Mouse (Mus musculus) right cerebral cortex, adult 18-20 months (tissue): ENCODE measurements at regions not wholly inside any gene's neighbourhood (a gene's known extent, or its start where the extent isn't known, plus 50 kb on each side); places are given as distances from the start of the nearest gene placed in this dataset.
A peak's percentile ranks its signal among the peaks of the same experiment; 100 is the strongest.

Experiments
- DNase-seq: peaks from one replicate; pipeline ENCODE4 v3.0.0; 2022; ENCODE audit warnings: mixed read lengths

DNA sequence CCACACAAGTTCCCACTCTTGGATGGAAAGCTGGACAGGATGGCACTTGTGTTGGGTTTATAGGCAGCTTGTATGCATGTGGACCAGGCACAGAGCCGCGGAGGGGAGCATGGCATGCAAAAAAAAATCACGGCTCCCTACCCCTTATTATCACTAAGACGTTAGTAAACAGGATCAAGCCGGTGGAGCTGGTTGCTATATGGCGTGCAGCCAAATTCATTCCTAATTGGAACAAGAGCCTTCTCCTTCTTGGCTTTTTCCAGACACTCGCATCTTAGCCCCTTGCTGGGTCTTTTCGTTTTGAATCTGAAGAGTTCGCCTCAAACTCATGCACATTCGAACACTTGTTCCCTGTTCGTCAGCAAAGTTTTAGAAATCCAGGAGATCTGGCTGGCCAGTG lies 211.0 kb downstream of the Rplp1 start:
- no peak for DNase-seq

DNA sequence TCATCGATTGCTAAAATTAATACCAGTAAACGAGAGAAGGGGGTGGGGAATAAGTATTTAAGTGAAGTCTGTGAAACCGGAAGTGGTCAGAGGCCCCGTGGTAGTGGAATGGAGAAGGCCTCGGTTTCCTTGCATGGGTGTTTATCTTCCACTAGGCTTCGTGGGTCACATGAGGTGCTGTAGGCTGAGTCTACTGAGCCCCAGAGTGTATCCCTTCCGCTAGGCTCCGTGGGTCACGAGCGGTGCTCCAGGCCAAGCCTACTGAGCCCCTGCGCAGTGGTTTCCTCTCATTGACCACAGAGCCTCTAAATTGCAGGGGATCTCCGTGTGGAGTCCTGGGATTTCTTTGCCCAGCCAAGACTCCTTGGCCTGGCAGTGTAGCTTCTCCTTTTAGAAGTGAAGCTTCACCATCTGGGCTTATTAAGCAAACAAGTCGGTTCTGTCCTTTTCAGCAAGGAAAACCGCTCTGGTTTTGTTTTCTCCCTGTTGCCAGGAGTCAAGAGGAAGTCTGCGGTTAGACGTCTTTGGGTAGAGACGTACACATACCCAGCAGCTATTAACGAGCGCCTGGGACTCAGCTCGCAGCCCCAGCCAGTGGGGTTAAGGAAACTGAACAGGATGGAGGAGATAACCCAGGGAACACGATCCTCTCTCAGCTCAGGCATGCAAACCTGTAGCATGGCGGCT lies 211.9 kb downstream of the Rplp1 start:
- no peak for DNase-seq

DNA sequence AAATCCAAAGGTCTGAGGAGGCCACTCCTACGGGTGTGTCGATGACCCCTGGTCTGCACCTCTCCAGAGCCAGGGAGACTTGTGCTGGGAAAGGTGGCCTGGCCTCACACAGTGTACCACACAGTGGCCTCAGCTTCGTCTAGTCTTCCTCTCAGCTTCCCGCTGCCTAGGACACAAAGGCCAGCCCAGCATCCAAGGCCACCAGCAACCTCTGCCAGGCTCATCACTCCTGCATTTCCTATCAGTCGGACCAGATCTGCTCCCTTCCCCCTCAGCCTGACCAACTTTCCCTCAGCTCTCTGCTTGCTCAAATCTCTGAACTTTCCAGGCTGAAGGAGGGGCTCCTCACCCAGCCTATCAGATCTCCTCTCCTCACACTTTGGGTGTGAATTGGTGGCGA lies 213.8 kb downstream of the Rplp1 start:
- DNase-seq = no peak

DNA sequence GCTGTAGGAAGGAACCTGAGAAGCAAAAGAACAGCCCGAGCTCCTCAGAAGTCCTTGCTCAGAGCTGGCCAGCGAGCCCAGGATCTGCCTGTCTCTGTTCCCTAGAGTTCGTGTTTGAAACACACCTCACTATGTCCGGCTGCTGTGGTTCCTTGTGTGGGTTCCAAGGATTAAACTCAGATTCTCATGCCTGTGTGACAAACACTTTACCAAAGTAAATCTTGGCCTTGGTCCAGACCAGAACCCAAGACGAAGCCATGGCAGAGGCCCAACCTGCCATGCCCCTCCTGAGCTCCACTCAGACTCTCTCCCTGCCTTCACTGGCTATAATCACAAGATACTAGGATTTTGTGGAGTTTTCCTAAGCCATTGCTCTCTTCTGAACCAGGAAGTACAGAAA lies 214.7 kb downstream of the Rplp1 start:
- no peak for DNase-seq

DNA sequence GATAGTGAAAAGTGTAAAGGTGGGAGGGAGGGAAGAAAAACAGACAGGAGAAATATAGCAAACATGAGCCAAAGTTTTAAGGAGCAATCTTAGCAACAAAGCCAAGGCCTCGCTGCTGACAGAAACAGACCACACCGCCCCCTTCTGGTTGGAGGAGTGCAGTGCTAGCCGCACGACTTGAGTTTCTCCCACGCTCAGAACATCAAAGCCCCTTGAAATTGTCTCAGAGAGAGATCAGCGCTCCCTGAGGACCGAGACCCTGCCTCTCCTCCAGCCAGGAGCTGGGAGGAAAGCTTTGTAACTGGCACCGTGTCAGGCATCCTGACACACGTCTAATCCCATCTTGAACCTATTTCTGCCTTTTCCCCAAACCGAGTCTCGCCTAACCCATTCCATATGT lies 216.4 kb downstream of the Rplp1 start:
- DNase-seq = peak; percentile 44

DNA sequence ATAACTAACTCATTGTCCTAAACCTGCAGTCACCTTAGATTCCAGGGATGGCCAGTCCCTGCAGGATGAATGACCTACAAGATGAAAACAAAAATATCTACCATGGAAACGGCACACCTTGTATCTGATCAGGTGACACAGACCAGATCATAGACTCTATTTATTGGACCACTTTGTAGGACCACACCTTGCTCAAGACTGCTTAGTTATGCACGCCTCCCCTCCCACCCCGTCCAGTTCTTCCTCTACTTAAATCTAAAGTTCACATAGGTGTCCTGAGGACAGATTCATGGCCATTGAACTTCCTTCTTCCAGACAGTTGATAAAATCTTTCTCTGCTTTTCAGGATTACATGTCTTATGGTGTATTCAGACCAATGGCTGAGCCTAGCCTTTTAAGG lies 217.5 kb downstream of the Rplp1 start:
- DNase-seq = no peak

DNA sequence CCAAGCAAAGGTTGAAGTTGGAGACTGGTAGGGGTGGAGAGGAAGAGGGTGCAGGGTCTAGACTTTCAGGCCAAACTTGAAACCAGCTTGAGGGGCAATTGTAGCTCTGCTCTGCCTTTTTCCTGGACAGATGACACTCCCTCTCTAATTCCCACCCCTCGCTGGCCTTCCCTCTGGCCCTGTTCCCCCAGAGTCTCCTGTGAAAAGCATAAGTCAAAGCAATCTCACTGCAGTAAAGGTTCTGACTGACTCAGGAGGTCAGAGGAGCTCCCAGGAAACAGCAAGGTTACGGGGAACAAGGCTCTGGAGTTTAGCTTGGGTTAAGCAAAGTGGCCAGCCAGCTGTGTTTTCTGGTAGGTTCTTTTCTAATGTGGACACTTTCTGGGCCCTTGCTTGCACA lies 218.5 kb downstream of the Rplp1 start:
- no peak for DNase-seq

DNA sequence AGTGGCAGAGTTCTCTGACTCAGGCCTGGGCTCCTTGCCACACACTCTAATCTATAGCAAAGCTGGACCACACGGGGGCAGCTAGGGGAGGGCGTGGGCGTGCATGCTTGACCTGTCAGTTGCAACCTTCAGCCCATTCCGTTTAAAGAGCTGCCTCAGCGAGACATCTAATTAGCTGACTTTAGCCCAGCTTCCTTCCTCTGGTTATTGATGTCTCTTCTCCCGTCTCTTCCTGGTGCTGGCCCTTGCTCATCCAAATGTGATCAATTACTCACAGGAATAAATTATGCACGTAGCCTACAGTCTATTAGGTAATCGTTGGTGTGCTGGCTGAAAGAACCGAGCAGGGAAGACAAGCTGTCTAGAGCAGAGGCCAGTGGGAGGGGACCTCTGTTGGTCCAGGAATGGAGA lies 219.0 kb downstream of the Rplp1 start:
- no peak for DNase-seq

DNA sequence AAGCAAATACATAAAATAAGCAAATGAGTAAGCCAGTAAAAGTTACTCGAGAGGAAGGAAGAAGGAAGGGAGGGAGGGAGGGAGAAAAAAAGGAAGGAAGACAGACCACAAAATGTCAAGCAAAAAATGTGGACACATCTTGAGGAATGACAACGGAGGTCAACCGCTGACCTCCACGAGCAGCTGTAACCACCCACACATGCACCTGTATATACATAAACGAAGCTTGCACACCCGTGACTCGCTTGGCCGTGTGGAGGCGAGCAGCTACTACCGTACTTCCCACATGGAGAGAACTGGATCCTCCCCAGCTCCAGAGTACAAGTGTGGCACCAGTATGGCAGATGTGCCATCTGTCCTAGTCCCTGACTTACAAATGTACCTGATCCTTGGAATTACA lies 220.1 kb downstream of the Rplp1 start:
- DNase-seq = no peak

DNA sequence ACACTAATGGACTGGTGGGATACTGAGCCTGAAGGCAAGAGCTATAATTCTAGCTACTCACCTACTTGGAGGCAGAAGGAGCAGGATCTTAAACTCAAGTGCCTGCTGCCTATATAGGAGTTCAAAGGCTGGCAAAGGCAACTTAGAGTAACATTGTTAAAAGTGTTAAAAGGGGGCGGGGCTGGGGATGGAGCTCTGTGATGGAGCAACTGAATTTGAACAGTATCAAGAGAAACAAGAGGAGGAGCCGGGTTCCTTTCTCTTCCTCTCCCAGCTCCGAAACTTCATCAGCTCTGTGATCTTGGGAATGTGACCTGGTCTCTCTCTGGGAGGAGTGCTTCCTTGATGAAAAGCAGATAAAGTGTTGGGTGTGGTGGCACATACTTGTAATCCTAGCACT lies 223.6 kb downstream of the Rplp1 start:
- DNase-seq = no peak

DNA sequence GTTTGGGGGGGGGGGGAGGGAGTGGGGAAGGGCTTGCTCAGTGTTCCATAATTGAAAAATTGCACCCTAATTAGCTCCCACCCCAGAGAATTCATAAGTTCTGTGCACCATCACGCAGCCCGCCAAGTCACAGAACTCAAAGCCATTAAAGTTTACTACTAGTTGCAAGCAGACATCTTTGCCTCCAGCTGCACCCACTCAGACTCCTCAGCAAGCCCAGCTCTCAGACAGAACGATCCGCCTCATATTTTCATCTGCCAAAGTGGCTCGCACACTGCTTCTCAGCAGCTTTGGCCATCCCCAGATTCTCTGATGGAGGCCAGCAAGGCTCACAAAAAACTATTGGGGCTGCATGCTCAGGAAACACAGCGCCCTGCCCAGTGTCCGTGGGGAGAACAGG lies 224.4 kb downstream of the Rplp1 start:
- DNase-seq = no peak

DNA sequence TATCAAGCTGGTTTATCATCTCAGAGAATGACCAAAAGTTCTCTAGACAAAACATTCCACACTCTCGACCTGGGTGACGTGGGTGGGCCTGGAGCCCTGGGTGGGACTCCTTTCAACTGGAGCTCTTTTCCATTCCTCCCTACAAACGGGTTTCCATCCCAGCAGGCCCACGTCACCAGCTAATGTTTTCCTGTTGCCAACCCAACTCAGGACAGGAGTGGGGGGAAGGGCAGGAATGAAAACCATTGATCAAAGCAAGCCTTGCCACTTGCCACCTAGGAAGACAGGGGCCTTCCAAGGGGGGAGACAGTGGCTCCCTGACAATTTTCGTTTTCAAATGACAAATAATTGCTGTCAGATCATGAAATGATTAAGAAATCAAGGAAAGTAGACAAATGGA lies 224.8 kb downstream of the Rplp1 start:
- DNase-seq = no peak

DNA sequence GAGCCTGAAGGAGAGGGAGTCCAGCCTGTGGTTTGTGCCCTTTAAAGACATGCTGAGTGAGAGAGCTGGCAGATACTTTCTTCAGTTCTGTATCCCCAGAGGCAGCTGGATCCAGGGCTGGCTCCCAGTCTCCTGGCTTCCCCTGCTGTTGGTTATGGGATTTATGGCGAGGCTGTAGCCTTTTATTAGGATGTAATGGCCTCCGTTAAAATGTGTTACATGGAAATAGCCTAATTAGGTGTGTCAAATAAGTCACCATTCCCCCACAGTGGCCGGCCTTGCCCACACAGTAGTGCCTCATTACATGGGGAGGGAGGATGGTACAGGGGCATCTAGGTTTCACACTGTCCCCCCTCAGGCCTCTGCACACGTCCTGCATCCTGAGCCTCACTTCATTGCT lies 230.8 kb downstream of the Rplp1 start:
- DNase-seq = no peak

DNA sequence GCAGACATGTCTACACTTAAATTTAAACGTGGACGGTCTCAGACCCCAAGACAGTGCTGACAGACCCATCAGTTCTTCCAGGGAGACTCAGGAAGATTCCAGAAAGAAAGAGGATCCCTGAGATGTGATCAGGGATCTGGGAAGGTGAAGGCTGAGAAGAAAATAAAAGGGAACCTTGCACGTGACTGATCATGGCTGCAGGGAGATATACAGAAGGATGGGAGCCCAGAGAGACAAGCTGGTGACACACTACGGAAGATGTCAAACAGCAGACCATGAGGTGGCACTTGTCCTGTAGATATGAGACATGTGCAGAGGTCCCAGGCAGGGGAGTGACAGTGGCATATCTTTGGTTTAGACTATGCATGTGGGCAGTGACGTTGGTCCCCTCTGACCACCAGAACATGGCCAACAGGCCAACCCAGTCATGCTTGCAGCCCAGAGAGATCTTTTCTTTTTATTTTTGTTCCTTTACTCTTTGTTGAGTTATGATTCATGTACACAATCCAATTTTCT lies 231.5 kb downstream of the Rplp1 start:
- no peak for DNase-seq

DNA sequence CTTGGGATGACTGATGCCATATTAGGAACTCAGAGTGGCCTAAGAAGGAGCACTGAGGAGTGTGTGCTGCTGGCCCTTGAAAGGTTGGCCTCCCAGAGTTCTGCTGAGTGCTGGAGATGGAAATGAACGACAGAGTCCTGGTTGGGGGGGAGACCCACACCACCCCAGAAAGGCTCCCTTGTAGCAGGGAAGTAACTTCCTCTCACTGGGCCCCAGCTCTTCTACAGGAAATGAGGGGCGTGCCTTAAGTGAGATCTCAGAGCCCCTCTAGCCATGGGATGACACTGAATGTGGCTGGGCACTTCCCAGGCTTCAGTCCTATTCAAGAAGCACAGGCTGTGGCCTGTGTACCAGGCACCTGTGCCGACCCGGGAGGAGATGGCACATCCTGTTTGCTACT lies 232.0 kb downstream of the Rplp1 start:
- DNase-seq = no peak

DNA sequence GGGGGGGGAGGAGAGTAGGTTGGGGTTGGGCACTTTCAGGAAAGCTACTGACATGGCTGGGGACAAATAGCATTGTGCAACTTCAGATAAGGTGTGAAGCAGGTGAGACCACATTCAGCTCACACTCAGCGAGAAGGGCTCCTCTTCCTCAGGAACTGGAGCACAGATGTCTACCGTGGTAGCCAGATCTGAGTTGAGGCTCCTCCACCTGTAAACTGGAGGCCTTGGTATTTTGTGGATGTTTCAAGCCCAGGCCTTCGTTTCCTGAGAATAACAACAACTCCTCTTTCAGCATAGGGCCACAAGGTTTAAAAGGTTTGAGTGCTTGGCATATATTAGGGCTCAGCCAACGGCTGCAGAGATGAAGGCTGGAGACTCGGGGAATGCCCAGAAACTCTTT lies 232.9 kb downstream of the Rplp1 start:
- DNase-seq = no peak

DNA sequence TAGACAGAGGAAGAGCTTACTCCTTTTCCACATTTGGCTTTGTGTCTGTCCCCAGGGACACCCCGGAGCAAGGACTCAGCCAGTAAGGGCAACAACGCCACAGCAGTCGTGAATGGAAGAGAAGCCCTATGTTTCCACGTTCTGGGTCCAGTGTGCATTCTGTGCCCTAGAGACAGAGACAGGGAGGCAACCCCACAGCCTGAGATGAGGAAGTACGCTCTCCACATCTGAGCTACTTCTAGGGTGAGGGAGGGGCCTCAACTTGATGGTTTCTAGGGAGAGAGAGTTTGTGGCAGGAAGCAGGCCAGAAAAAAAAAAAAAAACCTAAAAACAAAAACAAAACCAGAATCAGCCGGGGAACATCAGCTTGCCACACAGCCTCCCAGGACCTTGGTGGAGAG lies 233.4 kb downstream of the Rplp1 start:
- DNase-seq = no peak

DNA sequence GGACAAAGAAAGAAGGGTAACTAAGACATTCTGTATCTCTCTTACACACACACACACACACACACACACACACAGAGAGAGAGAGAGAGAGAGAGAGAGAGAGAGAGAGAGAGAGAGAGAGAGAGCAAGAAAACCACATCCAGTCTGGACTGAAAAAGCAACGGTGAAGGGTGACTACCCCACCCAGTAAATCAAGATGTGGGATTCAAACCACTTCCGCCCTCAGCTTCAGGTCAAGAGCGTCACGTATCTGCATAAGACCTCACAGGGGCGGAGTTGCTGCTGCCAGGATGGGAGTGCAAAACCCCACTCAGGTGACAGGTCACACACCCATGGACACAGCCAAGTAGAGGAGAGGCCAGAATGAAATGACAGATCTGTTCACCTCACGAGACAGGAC lies 234.7 kb downstream of the Rplp1 start:
- no peak for DNase-seq

DNA sequence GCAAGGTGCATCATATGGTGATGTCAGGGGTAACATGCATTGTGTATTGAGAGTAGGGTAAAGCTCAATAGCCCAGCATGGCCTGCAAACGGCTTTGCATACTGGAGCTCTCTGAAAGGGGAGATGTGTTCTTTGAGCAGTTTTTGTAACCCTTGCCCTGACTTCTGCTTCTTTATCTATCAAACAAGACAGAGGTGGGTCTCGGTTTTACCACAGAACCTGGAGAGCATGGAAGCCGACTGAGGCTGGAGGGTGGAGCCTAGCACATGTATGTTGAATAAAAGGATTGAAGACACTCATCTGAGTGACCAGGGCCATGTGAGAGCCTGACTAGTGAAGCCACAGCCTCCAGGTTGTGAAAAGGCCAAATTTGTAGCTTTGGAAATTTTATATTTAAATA lies 236.7 kb downstream of the Rplp1 start:
- DNase-seq = no peak

DNA sequence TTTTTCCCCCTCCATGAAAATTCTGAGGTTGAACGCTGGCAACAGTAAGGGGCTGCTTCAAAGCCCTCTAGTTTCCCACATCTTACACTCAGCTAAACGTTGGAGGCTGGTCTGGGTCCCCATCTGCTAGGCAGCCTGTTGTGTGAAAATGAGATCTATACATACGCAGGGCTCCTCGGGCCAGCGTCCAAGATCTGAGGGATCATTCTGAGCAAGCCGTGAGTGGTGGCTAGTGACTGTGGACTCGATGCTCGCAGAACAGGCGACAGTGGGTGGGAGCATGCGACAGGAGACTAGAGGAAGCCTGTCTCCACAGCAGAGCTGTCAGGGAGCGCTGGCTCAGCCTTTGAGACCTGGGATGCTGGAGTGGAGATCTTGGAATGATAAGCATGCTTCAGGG lies 237.3 kb downstream of the Rplp1 start:
- peak; percentile 93 for DNase-seq

DNA sequence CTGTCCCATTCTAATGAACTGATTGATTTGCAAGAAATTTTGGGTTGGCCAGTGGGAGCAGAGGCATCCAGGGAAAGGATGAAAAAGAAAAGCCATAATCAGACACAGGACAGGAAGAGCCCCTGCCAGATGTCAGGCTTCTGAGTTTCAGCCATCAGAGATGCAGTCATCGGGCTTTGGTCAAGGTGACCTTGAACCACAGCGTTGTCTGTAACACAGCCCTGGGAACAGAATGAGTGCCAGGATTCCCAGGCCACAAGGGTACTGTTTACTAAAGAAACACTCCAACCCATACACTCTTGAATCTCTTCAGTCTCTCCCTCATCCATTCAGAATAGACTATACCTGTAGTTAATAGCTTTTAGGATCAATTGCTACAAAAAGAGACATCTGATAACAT lies 239.0 kb downstream of the Rplp1 start:
- DNase-seq = no peak

DNA sequence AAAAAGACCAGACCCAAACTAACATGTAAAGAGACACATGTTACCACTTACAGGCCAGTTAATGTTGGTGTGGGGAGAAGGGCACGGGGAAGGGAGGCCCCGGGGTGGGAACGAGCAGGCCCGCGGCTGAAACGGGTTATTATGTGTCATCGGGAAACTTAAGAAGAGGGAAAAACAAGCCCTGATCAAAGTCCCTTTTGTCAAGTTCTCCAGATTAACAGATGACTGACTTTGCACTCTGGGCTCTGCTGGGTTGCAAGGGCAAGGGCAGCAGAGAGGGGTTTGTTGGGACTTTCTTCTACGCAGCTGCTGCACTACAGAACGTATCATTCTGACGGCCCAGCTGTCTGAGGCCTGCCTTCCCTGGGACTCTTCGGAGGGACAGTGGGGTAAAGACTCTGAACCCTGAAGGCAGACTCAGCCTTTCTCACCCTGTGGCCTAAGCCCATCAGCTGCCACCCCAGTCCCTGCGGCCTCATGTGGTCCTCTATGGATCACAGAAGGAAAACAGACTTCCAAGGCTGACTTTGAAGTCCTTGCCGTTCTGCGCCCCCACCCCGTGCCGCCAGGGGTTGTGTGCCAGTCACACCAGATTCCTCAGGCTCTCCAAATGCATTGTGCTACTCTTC lies 240.7 kb downstream of the Rplp1 start:
- DNase-seq = no peak

DNA sequence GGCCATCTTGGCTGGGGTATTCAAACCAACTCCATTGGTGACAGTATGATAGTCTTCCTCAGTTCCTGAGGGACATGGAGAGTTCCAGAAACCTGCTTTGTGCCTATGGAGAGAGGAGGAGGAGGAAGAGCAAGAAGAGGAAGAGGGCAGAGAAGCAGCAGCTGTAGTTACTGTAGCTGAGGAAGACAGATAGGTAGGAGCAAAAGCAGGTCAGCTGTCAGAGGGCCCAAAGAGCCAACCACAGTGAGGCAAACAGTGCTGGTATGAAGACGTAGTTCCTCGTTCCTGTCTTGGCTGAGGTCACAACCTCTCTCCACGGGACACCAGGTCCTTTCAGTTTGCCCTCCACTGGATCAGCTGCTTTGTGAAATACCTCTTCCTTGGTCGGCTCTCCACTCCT lies 243.4 kb downstream of the Rplp1 start:
- no peak for DNase-seq

DNA sequence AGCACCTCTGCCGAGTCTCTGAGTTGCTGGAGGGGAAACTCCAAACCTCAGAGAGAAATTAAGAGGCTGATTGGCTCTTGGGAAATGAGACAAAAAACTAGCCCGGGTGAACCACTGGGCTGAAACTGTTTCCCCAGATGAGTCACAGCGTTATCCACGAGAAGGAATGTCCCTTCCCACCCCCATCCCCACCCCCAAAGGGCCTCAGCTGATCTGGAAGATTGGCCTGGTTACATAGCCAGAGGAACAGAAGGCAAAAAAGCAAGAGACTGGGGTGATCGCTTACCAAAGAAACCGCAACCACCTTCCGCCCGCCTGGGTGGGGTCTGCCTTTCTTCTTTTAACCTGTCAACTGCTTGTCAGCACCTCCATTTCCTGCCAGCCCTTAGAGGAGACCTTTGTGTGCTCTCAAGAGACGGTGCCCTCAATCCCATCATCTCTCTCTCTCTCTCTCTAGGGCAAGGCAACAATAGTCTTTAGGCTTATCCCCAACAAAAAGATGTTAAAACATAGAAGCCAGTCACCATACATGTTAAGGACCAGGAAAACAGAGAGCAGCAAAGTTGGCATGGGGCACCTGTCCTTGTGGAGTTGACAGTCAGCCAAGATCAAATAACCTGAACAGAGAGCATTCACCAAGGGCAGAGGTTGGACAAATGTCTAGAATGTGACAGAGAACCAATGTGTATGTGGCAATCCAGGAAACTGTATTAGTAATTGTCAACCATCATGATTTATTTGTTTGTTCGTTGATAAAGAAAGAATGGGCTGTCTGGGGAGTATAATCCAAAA lies 244.4 kb downstream of the Rplp1 start:
- no peak for DNase-seq
